Mouse (Mus musculus) neural tube, embryonic 13.5 days (tissue): ENCODE results near the gene Ahnak. TPM values are rescaled to one million over a fixed set of nuclear protein-coding genes. Genes with fewer than 3 reads are reported as not detected.

Experiments used
- ATAC-seq: fragments of 200-750 bp; cut with Nextera tagmentation; 2 replicates; pipeline ENCODE4 v1.8.0; 2017; ENCODE audit warnings: low read depth, mild to moderate bottlenecking, moderate TSS enrichment, moderate library complexity
- H3K27ac ChIP-seq: fragments of 300-500 bp; sonication (generic); replicated peaks from 2 replicates; pipeline ENCODE4 v1.5.1; 2015; ENCODE audit warnings: moderate library complexity, mild to moderate bottlenecking, inconsistent platforms
- H3K27me3 ChIP-seq: fragments of 300-500 bp; sonication (generic); 2 replicates; pipeline ENCODE4 v1.6.1; 2015; ENCODE audit warnings: mild to moderate bottlenecking, inconsistent platforms
- H3K36me3 ChIP-seq: fragments of 300-500 bp; sonication (generic); 2 replicates; pipeline ENCODE4 v1.6.1; 2015; ENCODE audit warnings: mild to moderate bottlenecking, inconsistent platforms
- H3K4me1 ChIP-seq: fragments of 300-500 bp; sonication (generic); replicated peaks from 2 replicates; pipeline ENCODE4 v1.6.1; 2015; ENCODE audit warnings: inconsistent platforms
- H3K4me2 ChIP-seq: fragments of 300-500 bp; sonication (generic); 2 replicates; pipeline ENCODE4 v1.6.1; 2015; ENCODE audit warnings: inconsistent platforms, mild to moderate bottlenecking, moderate library complexity
- H3K4me3 ChIP-seq: fragments of 300-500 bp; sonication (generic); 2 replicates; pipeline ENCODE4 v1.5.1; 2015; ENCODE audit warnings: mild to moderate bottlenecking, inconsistent platforms
- H3K9ac ChIP-seq: fragments of 300-500 bp; sonication (generic); 2 replicates; pipeline ENCODE4 v1.6.1; 2015; ENCODE audit warnings: moderate library complexity, mild to moderate bottlenecking, inconsistent platforms
- H3K9me3 ChIP-seq: fragments of 300-500 bp; sonication (generic); 2 replicates; pipeline ENCODE4 v1.6.1; 2016; ENCODE audit warnings: inconsistent platforms
- WGBS: fragments of 180-500 bp; shearing (Covaris S2); methylation state at CpG from one replicate; pipeline ENCODE4 v1.1.7; 2015; 5-methylcytosine and 5-hydroxymethylcytosine counted together
- polyA plus RNA-seq: library from polyadenylated mRNA; unstranded; fragments of >200 nt; fragmentation: Nextera tagmentation; extraction: Ambion mirVana; gene quantifications from 2 replicates; pipeline ENCODE4 v1.2.1, GENCODE M21; 2015

Ahnak gene
- polyA plus RNA-seq, 1 experiment from 2014 or later, result 4.9 TPM

- Histone ChIP-seq H3K4me1 (no peaks in the 10 kb centered on the region), H3K9ac (no peak overlapping the region)
- WGBS, result 91% methylated on average over 3 of the region's 3 CpGs
Measured at GRCm38 (mm10) chr19:9019298-9019697, 30.2 kb downstream of the Ahnak start.

GRCm38 (mm10) chr19:9023021-9023778 lies 34.1 kb downstream of the Ahnak start:
- Histone ChIP-seq H3K36me3 (no peaks in the 10 kb centered on the region), H3K9me3 (no peaks in the 10 kb centered on the region), H3K9ac (no peak overlapping the region), H3K4me2 (no peak overlapping the region), H3K4me1 (peaks cover 19% of the 10 kb centered on the region), H3K27ac (no peak overlapping the region; the same call in 1 of the 2 replicates), H3K27me3 (no peaks in the 10 kb centered on the region), H3K4me3 (no peak overlapping the region)
- WGBS, result 57% methylated on average over 11 of the region's 11 CpGs
- ATAC-seq, result no peak

More at GRCm38 (mm10) chr19:9019298-9019697, 30.2 kb downstream of the Ahnak start:
- no peak overlapping the region for H3K4me3 ChIP-seq
- H3K27ac ChIP-seq, result no peak overlapping the region
- H3K4me2 ChIP-seq, result no peak overlapping the region
- no peak for ATAC-seq
- no peaks in the 10 kb centered on the region for H3K36me3 ChIP-seq
- H3K27me3 ChIP-seq, result no peaks in the 10 kb centered on the region
- H3K9me3 ChIP-seq, result no peaks in the 10 kb centered on the region

- no peak for ATAC-seq
- Histone ChIP-seq H3K4me3 (no peak overlapping the region), H3K36me3 (no peaks in the 10 kb centered on the region), H3K9me3 (no peaks in the 10 kb centered on the region), H3K27ac (no peak overlapping the region), H3K4me2 (no peak overlapping the region), H3K9ac (no peak overlapping the region), H3K27me3 (no peaks in the 10 kb centered on the region), H3K4me1 (peaks cover 19% of the 10 kb centered on the region)
- WGBS, result 84% methylated on average over 5 of the region's 5 CpGs
Measured at GRCm38 (mm10) chr19:9025562-9026257, 36.6 kb downstream of the Ahnak start.

GRCm38 (mm10) chr19:9026634-9027033 lies 37.5 kb downstream of the Ahnak start:
- WGBS, result 70% methylated on average over 4 of the region's 4 CpGs
- H3K4me3 ChIP-seq, result no peak overlapping the region

GRCm38 (mm10) chr19:9027795-9028194 lies 38.7 kb downstream of the Ahnak start:
- Histone ChIP-seq H3K27me3 (no peaks in the 10 kb centered on the region), H3K4me3 (no peak overlapping the region), H3K27ac (peak overlapping the region; percentile 59; the same call in 1 of the 2 replicates), H3K4me2 (no peak overlapping the region), H3K4me1 (peaks cover 21% of the 10 kb centered on the region), H3K9ac (no peak overlapping the region), H3K9me3 (no peaks in the 10 kb centered on the region), H3K36me3 (no peaks in the 10 kb centered on the region)
- ATAC-seq, result no peak
- 25% methylated on average over 5 of the region's 5 CpGs for WGBS

More at GRCm38 (mm10) chr19:9026634-9027033, 37.5 kb downstream of the Ahnak start:
- Histone ChIP-seq H3K36me3 (no peaks in the 10 kb centered on the region), H3K9me3 (no peaks in the 10 kb centered on the region), H3K9ac (no peak overlapping the region), H3K4me2 (no peak overlapping the region), H3K4me1 (peaks cover 19% of the 10 kb centered on the region), H3K27ac (no peak overlapping the region), H3K27me3 (no peaks in the 10 kb centered on the region)
- peak; percentile 78 for ATAC-seq

GRCm38 (mm10) chr19:9028375-9028774 lies 39.3 kb downstream of the Ahnak start:
- H3K4me2 ChIP-seq, result no peak overlapping the region
- peaks cover 26% of the 10 kb centered on the region for H3K4me1 ChIP-seq
- H3K4me3 ChIP-seq, result no peak overlapping the region
- no peak overlapping the region for H3K27ac ChIP-seq
- H3K9me3 ChIP-seq, result no peaks in the 10 kb centered on the region
- H3K27me3 ChIP-seq, result no peaks in the 10 kb centered on the region
- ATAC-seq, result no peak
- 79% methylated on average over 3 of the region's 3 CpGs for WGBS
- no peak overlapping the region for H3K9ac ChIP-seq
- no peaks in the 10 kb centered on the region for H3K36me3 ChIP-seq

- WGBS, result 83% methylated on average over 2 of the region's 2 CpGs
Measured at GRCm38 (mm10) chr19:9029640-9030262, 40.7 kb downstream of the Ahnak start.

GRCm38 (mm10) chr19:9032502-9033129 lies 43.5 kb downstream of the Ahnak start:
- Histone ChIP-seq H3K4me3 (no peak overlapping the region), H3K9me3 (no peaks in the 10 kb centered on the region), H3K36me3 (no peaks in the 10 kb centered on the region), H3K27ac (no peak overlapping the region), H3K27me3 (no peaks in the 10 kb centered on the region), H3K4me1 (peaks cover 11% of the 10 kb centered on the region), H3K9ac (no peak overlapping the region), H3K4me2 (no peak overlapping the region)
- ATAC-seq, result no peak
- WGBS, result 71% methylated on average over 7 of the region's 7 CpGs

More at GRCm38 (mm10) chr19:9029640-9030262, 40.7 kb downstream of the Ahnak start:
- ATAC-seq, result no peak
- Histone ChIP-seq H3K9me3 (no peaks in the 10 kb centered on the region), H3K27me3 (no peaks in the 10 kb centered on the region), H3K36me3 (no peaks in the 10 kb centered on the region), H3K4me1 (peaks cover 28% of the 10 kb centered on the region), H3K4me2 (no peak overlapping the region), H3K9ac (no peak overlapping the region), H3K4me3 (no peak overlapping the region), H3K27ac (no peak overlapping the region)

- Histone ChIP-seq H3K9me3 (no peaks in the 10 kb centered on the region), H3K4me1 (peaks cover 8% of the 10 kb centered on the region; the same call in 1 of the 2 replicates), H3K4me3 (no peak overlapping the region), H3K9ac (no peak overlapping the region), H3K27me3 (no peaks in the 10 kb centered on the region), H3K36me3 (no peaks in the 10 kb centered on the region), H3K27ac (no peak overlapping the region), H3K4me2 (no peak overlapping the region)
- no peak for ATAC-seq
- 59% methylated on average over 9 of the region's 9 CpGs for whole genome bisulfite sequencing
Measured at GRCm38 (mm10) chr19:9033412-9034340, 44.6 kb downstream of the Ahnak start.

- Histone ChIP-seq H3K27me3 (no peaks in the 10 kb centered on the region), H3K9me3 (no peaks in the 10 kb centered on the region), H3K4me2 (no peak overlapping the region), H3K36me3 (no peaks in the 10 kb centered on the region), H3K4me1 (peaks cover 8% of the 10 kb centered on the region; the same call in 1 of the 2 replicates), H3K9ac (no peak overlapping the region), H3K27ac (no peak overlapping the region), H3K4me3 (no peak overlapping the region)
- ATAC-seq, result no peak
- 89% methylated on average over 3 of the region's 3 CpGs for WGBS
Measured at GRCm38 (mm10) chr19:9034480-9034879, 45.4 kb downstream of the Ahnak start.

GRCm38 (mm10) chr19:9035101-9035500 lies 46.0 kb downstream of the Ahnak start:
- no peak for ATAC-seq
- 78% methylated on average over 3 of the region's 3 CpGs for WGBS
- Histone ChIP-seq H3K4me2 (no peak overlapping the region), H3K27me3 (no peaks in the 10 kb centered on the region), H3K36me3 (no peaks in the 10 kb centered on the region), H3K9ac (no peak overlapping the region), H3K9me3 (no peaks in the 10 kb centered on the region), H3K27ac (no peak overlapping the region), H3K4me3 (no peak overlapping the region), H3K4me1 (peaks cover 8% of the 10 kb centered on the region; the same call in 1 of the 2 replicates)
